Mouse (Mus musculus) cerebellum, adult 8-10 months (tissue): ENCODE results near the gene Myb.
A peak's percentile ranks its signal among the peaks of the same experiment; 100 is the strongest.

Source experiments
- DNase-seq: peaks from one replicate; pipeline ENCODE4 v3.0.0; 2022

Gene Myb

GRCm38 (mm10) chr10:21160537-21161358, at the start of gene Myb:
TSS of gene Myb (minus strand) at chr10:21160984.
- peak; percentile 43 for DNase-seq

GRCm38 (mm10) chr10:21207378-21207777, 46.6 kb upstream of the Myb start:
- DNase-seq: no peak

GRCm38 (mm10) chr10:21206232-21206631, 45.4 kb upstream of the Myb start:
- DNase-seq: no peak

GRCm38 (mm10) chr10:21204496-21205085, 43.8 kb upstream of the Myb start:
- no peak for DNase-seq

- DNase-seq: no peak
These were observed 43.1 kb upstream of the Myb start for GRCm38 (mm10) chr10:21203886-21204285.

- DNase-seq: no peak
These were observed 42.7 kb upstream of the Myb start for GRCm38 (mm10) chr10:21203461-21203860.

- no peak for DNase-seq
These were observed 40.0 kb upstream of the Myb start for GRCm38 (mm10) chr10:21200761-21201160.

GRCm38 (mm10) chr10:21200322-21200721, 39.5 kb upstream of the Myb start:
- DNase-seq: no peak

GRCm38 (mm10) chr10:21196646-21197116, 35.9 kb upstream of the Myb start:
- no peak for DNase-seq

- DNase-seq: no peak
These were observed 34.8 kb upstream of the Myb start for GRCm38 (mm10) chr10:21195597-21195996.

GRCm38 (mm10) chr10:21193935-21194505, 33.2 kb upstream of the Myb start:
- DNase-seq: no peak

GRCm38 (mm10) chr10:21193088-21193934, 32.5 kb upstream of the Myb start:
- DNase-seq: no peak

GRCm38 (mm10) chr10:21192436-21192835, 31.7 kb upstream of the Myb start:
- DNase-seq: no peak

- DNase-seq: no peak
These were observed 29.1 kb upstream of the Myb start for GRCm38 (mm10) chr10:21189756-21190397.

- DNase-seq: no peak
These were observed 28.5 kb upstream of the Myb start for GRCm38 (mm10) chr10:21189275-21189601.

GRCm38 (mm10) chr10:21188564-21189274, 27.9 kb upstream of the Myb start:
- DNase-seq: peak; percentile 49

- no peak for DNase-seq
These were observed 27.1 kb upstream of the Myb start for GRCm38 (mm10) chr10:21187847-21188246.

- no peak for DNase-seq
These were observed 25.9 kb upstream of the Myb start for GRCm38 (mm10) chr10:21186733-21187132.

- no peak for DNase-seq
These were observed 17.9 kb upstream of the Myb start for GRCm38 (mm10) chr10:21178711-21179110.

GRCm38 (mm10) chr10:21178281-21178680, 17.5 kb upstream of the Myb start:
- DNase-seq: no peak

GRCm38 (mm10) chr10:21172650-21173200, 11.9 kb upstream of the Myb start:
- no peak for DNase-seq

GRCm38 (mm10) chr10:21168466-21168865, 7.7 kb upstream of the Myb start:
- no peak for DNase-seq
